Mouse (Mus musculus) spleen, postnatal 14 days (tissue): ENCODE results near the gene Qpct.

Experiments
- DNase-seq, 2 experiments: peaks; one replicate each; pipeline ENCODE4 v3.0.0; 2021 to 2022; ENCODE audit warnings: low spot score in 2 of 2

Gene Qpct

GRCm38 (mm10) chr17:79051606-79052005 is at the start of gene Qpct:
TSS of gene Qpct (plus strand) at chr17:79051906.
- no peak for DNase-seq

DNA sequence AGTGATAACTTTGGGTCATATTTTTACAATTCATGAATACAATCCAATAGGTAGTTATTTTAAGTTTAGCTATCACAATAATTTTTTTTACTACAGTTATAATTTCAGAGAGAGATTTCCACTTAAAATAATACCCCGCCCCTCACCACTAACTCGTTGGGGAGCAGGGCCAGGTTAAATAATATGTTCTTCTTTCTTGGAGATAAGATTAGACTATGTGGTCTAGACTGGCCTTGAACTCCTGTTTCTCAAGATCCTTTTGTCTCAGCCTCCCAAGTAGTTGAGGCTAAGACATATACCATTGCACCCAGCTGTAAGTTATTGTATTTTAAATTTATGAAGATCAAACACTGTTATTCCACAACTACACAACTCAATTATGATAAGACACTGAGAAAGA is 38.1 kb upstream of the Qpct start:
- DNase-seq: no peak

- no peak for DNase-seq
Measured at GRCm38 (mm10) chr17:79014911-79015685, 36.6 kb upstream of the Qpct start.

DNA sequence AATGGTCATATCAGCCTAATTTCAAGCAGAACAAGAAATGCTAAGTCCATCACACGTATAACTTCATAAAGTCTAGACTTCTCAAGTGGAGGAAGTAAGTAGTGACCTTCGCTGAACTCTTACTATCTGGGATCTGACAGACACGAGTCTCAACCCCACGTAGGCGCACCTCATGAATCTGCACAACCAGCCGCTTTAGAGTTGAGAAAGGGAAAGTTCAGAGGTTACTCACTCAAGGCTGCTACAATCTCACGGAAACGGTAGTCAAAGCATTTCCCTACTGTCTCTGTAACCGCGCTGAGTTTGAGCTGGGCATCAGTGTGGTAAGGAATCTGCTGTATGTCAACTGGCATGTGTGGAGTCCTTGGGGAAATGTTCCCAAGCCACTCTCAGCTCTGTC is 35.9 kb upstream of the Qpct start:
- DNase-seq: no peak

- DNase-seq: no peak
Measured at GRCm38 (mm10) chr17:79018422-79018821, 33.3 kb upstream of the Qpct start.

GRCm38 (mm10) chr17:79019726-79020207 is 31.9 kb upstream of the Qpct start:
- DNase-seq: no peak

GRCm38 (mm10) chr17:79020208-79020983 is 31.3 kb upstream of the Qpct start, which contains the start of gene Prkd3:
TSS of gene Prkd3 (minus strand) at chr17:79020816.
- peak; percentile 25 to 48 for DNase-seq

GRCm38 (mm10) chr17:79020984-79021335 is 30.7 kb upstream of the Qpct start:
- no peak for DNase-seq

GRCm38 (mm10) chr17:79022746-79023145 is 29.0 kb upstream of the Qpct start:
- no peak for DNase-seq

DNA sequence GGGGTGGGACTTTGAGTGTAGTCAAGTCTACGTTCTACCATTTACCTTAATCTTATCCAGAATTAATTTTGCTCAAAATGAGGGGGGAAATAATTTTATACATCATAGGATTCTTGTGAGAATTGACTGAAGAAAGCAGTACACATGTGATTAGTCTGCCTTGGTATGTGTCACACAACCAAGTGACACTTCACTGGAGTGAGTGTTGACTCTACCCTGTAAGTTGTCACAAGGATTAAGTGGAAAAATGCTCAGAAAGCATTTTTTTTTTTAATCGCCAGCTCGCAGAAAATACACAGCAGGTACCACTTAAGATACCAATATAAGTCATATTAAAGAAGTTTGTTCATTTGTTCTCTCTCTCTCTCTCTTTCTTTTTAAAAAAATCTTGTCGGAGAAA is 27.2 kb upstream of the Qpct start:
- DNase-seq: no peak

GRCm38 (mm10) chr17:79029226-79029625 is 22.5 kb upstream of the Qpct start:
- DNase-seq: no peak

DNA sequence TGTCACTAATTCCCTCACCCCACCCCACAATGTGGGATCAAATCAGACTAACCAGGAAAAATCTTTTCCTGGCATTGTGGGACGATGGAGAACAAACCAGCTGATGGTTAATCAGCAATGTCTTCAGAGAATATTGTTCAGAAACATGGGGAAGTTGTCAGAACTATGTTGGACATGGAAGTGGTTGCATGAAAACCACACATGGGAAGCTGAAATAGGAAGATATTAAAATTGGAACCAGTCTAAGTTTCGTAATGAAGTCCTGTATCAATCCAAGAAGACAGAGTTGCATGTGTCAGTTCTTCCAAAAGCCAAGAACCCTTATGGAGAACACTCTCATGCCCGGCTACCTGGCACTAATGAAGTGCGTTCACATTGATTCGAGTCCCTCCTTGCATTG is 20.1 kb upstream of the Qpct start:
- DNase-seq: no peak

GRCm38 (mm10) chr17:79032782-79033181 is 18.9 kb upstream of the Qpct start:
- no peak for DNase-seq

DNA sequence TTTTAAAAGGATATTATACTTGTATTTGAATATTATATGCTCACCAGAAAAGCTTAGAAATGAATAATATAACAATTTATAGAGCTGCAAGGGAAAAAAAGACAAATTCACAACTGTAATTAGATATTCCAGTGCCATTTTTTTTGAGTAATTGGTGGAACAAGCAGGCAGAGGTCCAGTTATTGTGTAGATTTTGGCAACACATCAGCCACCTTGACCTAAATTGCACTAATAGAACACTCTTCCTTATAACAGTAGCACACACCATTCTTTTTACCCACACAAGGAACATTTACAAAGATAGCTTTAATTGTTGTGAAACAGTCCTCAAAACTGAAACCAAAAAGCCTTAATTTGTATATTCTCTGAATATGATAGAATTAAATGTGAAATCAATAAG is 12.0 kb upstream of the Qpct start:
- DNase-seq: no peak

GRCm38 (mm10) chr17:79043705-79044104 is 8.0 kb upstream of the Qpct start:
- no peak for DNase-seq

- DNase-seq: peak; percentile 6 to 9
Measured at GRCm38 (mm10) chr17:79052088-79052812, 544 bp downstream of the Qpct start.

DNA sequence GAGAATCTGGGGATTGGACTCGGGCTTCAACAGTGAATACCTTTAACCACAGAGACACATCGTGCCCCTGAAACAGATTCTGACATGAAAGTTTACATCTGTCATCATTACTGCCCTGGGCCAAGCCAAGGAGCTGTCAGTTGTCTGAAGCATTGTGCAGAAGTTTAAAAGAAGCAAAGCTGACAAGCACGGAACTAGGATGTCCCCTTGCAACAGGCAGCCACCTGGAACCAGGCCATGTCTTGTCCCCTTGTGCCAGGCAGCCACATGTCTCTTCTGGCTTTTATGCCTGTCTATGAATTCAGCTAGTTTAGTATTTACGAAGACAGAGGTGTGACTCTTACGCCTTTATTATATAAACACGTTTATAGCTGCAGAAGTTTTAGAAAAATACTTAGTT is 6.6 kb downstream of the Qpct start:
- no peak for DNase-seq

- no peak for DNase-seq
Measured at GRCm38 (mm10) chr17:79060221-79060620, 8.5 kb downstream of the Qpct start.

DNA sequence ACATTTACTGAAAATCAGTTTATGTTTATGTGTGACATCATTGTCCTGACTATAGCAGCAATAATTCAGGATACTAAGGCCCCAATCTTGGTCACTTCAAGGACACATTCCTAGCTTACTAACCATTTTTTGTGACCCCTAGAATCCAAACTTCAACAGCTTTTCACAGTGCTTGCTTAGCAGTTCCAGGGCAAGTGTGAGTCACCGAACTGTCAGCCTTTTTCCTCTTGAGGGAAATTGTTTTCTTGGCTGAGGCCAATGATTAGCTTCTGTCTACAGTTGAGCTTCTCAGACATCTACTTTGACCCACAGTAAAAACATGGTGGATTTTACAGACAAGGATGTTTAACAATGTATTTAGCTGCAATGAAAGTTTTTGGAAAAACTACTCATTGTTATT is 12.5 kb downstream of the Qpct start:
- DNase-seq: no peak

DNA sequence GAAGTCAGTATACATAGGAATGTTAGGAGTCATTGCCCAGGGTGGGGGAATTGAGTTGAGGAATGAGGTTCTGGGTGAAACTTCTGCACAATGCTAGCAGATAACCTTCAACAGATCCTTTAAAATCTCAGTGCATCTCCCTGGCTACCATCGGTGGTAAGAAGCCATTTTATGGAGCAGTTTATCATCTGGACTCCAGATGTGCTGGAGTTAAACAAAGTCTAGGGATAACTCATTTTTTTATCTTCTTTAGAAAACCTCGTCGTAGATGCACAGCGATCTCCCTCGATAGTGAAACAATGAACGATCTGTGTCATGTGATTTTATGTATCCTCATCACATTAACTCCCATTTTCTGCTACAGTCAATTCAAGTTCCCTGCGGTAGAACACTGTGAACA is 16.9 kb downstream of the Qpct start:
- DNase-seq: no peak

DNA sequence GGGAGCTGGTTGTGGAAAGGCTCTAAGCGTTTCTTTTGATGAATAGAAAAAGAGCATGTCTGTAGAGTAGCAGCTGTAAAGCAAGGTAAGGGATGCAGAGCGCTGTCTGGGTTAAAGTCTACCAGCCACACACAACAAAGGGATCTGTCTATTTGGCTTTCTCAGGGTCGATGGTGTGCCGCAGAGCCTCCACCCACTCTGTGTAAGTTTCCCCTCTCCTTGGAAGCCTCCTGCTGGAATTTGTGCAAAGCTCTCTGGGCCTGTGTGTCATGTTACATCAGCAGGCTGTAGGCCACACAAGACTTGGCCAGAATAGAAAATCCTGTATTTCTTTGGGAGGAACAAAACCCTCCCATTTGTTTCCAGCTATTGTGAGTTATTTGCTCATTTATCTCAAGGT is 17.3 kb downstream of the Qpct start:
- DNase-seq: no peak

GRCm38 (mm10) chr17:79069766-79070480 is 18.2 kb downstream of the Qpct start:
- no peak for DNase-seq
